Mouse (Mus musculus) G1E (cell line): Measurements from ENCODE around the gene Grhl3.

Source experiments
- CTCF ChIP-seq: IDR thresholded peaks from 2 replicates; pipeline ENCODE4 v1.5.1; 2012; ENCODE audit warnings: low read depth, low read length, inconsistent platforms, mixed read lengths
- GATA1 ChIP-seq: IDR thresholded peaks from 2 replicates; pipeline ENCODE4 v1.6.1; 2012; ENCODE audit warnings: borderline replicate concordance, low read length, inconsistent platforms, mixed read lengths
- TAL1 ChIP-seq: conservative IDR thresholded peaks from 2 replicates; pipeline ENCODE4 v1.6.1; 2012; ENCODE audit warnings: low read depth, low read length, inconsistent platforms, mixed read lengths

GRCm38 (mm10) chr4:135545080-135545511, 28.3 kb downstream of the Grhl3 start:
- TF ChIP-seq CTCF (no peak), GATA1 (no peak), TAL1 (no peak)
